Mouse (Mus musculus) limb, embryonic 11.5 days (tissue): ENCODE results near the gene Gal3st3. TPM values are rescaled to one million over a fixed set of nuclear protein-coding genes. Genes with fewer than 3 reads are reported as not detected.

Source experiments
- ATAC-seq: fragments of 200-750 bp; cut with Nextera tagmentation; 2 replicates; pipeline ENCODE4 v1.8.0; 2017; ENCODE audit warnings: low read depth; ENCODE audit not compliant: insufficient number of reproducible peaks, low FRiP score, low TSS enrichment
- DNase-seq: peaks from one replicate; pipeline ENCODE4 v3.0.0-alpha.2; 2015; ENCODE audit warnings: low spot score
- H3K27ac ChIP-seq: fragments of 300-500 bp; sonication (generic); replicated peaks from 2 replicates; pipeline ENCODE4 v1.5.1; 2014; ENCODE audit warnings: low read depth, mild to moderate bottlenecking, low read length
- H3K27me3 ChIP-seq: fragments of 300-500 bp; sonication (generic); 2 replicates; pipeline ENCODE4 v1.6.1; 2014; ENCODE audit warnings: mild to moderate bottlenecking, low read length, mixed read lengths; ENCODE audit not compliant: control insufficient read depth, insufficient read depth
- H3K36me3 ChIP-seq: fragments of 300-500 bp; sonication (generic); 2 replicates; pipeline ENCODE4 v1.6.1; 2014; ENCODE audit warnings: mild to moderate bottlenecking, low read length, moderate library complexity, mixed read lengths; ENCODE audit not compliant: control insufficient read depth, insufficient read depth
- H3K4me1 ChIP-seq: fragments of 300-500 bp; sonication (generic); 2 replicates; pipeline ENCODE4 v1.6.1; 2014; ENCODE audit warnings: low read length, mixed read lengths; ENCODE audit not compliant: control insufficient read depth, insufficient read depth
- H3K4me2 ChIP-seq: fragments of 300-500 bp; sonication (generic); 2 replicates; pipeline ENCODE4 v1.6.1; 2014; ENCODE audit warnings: low read depth, mild to moderate bottlenecking, moderate library complexity; ENCODE audit not compliant: severe bottlenecking
- H3K4me3 ChIP-seq: fragments of 300-500 bp; sonication (generic); 2 replicates; pipeline ENCODE4 v1.5.1; 2014; ENCODE audit warnings: low read depth, low read length
- H3K9ac ChIP-seq: fragments of 300-500 bp; sonication (generic); 2 replicates; pipeline ENCODE4 v1.6.1; 2014; ENCODE audit warnings: mild to moderate bottlenecking, low read length
- H3K9me3 ChIP-seq: fragments of 300-500 bp; sonication (generic); 2 replicates; pipeline ENCODE4 v1.6.1; 2016; ENCODE audit warnings: low read length; ENCODE audit not compliant: control insufficient read depth
- whole genome bisulfite sequencing: fragments of 180-500 bp; shearing (Covaris S2); extraction: QIAGEN DNeasy Blood & Tissue Kit; methylation state at CpG from one replicate; pipeline ENCODE4 v1.1.7; 2014; 5-methylcytosine and 5-hydroxymethylcytosine counted together
- polyA plus RNA-seq: library from polyadenylated mRNA; unstranded; fragments of >200 nt; fragmentation: Nextera tagmentation; extraction: Ambion mirVana; gene quantifications from 2 replicates; pipeline ENCODE4 v1.2.1, GENCODE M21; 2014

Gal3st3 gene
- polyA plus RNA-seq, 1 experiment from 2014 or later, result 8.6 TPM

DNA sequence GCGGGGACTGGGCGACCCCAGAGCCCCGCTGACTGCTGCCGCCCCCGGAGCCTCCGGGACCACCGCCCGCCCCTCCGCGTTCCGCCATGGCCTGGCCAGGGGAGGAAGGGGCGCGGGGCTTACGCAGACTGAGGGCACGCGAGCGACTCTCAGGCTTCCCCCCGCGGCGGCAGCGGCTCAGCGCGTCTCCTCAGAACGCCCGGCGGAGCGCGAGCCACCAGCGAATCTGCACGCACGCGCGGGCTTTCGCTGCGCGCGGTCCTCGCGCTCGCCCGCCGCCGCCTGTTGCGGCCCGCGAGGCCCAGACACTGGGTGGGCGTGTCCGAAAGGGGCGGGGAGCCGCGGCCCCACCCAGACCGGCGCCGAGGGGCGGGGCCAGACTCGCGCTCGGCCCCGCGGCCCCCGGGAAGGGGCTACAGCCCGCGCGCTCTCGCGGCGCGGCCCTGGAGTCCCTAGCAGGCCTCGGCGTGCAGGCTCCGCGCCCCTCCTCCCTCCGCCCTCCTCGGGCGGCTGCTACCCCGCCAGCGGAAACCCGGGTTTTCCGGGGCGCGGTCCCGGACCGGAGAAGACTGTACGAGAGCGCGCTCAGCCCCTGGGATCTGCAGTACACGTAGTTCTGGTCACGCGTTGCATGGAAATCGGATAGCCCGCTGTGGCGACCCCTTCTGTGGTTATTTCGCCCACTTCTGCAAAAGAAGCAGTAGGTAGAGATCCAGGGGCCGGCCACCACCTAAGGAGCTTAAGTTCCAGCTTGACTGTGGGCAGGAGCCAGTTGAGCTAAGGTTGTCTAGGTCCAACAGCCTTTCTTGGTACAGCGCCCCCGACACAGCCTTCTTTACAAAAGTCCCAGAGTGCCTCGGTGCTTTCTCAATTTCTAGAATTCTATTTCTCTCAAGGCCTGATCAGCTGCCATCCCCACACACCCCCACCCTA, 25.1 kb upstream of the Gal3st3 start, which contains the start of gene Pacs1:
Gene Pacs1, minus strand, starts transcription at position 319 of the 933 bp plus-strand sequence.
- Histone ChIP-seq H3K9me3 (no peaks in the 10 kb centered on the region), H3K4me1 (peaks cover 14% of the 10 kb centered on the region), H3K36me3 (peaks cover 17% of the 10 kb centered on the region), H3K27me3 (no peaks in the 10 kb centered on the region), H3K4me3 (peak within 1 kb of the TSS; percentile 85), H3K4me2 (peak within 1 kb of the TSS; percentile 88), H3K9ac (peak within 1 kb of the TSS; percentile 89), H3K27ac (peak within 1 kb of the TSS; percentile 85)
- DNase-seq, result peak; percentile 91
- WGBS, result 1% methylated on average over 68 of the region's 97 CpGs
- peak; percentile 89 for ATAC-seq

DNA sequence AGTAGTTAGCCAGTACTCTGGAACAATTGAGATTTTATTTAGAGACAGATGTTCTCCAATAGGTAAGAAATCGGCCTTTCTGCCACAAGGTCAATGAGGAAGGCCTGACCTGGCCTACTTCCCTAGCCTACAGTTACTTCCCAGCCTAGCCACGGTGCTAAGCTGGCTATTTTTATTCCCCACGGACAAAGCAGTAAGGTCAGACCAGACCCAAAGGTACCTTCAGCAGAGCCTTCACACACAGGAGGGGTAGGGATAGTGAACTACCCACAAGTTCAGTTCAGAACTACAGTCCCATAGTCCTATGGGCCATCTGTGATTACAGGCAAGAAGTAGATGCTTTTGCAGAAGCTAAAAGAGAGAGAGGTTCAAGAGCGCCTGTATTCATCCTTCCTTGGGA, 24.2 kb upstream of the Gal3st3 start:
- Histone ChIP-seq H3K36me3 (peaks cover 18% of the 10 kb centered on the region), H3K4me2 (0 out of 2 replicates have a peak overlapping the region, but pooled peaks have one; percentile 88), H3K9ac (no peak overlapping the region), H3K9me3 (no peaks in the 10 kb centered on the region), H3K27me3 (no peaks in the 10 kb centered on the region), H3K4me3 (no peak overlapping the region), H3K27ac (peak overlapping the region; percentile 85), H3K4me1 (peaks cover 14% of the 10 kb centered on the region)
- DNase-seq (no peak), ATAC-seq (no peak)
- 80% methylated on average over 4 of the region's 4 CpGs for WGBS

DNA sequence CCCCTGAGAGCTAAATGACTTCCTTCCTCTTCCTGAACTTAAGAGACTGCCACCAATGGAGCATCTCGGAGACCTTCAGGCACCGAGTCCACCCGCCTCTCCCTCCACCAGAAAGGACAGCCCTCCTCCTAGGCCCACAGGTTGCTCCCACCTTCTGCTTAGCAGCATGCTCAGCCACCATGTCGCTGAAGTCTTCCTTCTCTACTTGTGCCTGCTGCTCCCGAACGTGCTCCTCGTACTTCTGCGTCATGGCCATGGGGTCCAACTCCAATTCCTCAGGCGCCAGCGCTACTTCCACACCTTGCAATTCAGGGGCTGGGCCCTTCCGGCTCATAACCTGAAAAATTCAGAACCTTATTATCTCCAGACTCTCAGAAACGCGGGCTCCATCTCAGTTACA, 23.5 kb upstream of the Gal3st3 start:
- 89% methylated on average over 13 of the region's 13 CpGs for WGBS
- Histone ChIP-seq H3K4me2 (no peak overlapping the region), H3K4me1 (peaks cover 14% of the 10 kb centered on the region), H3K27me3 (no peaks in the 10 kb centered on the region), H3K9ac (no peak overlapping the region), H3K9me3 (no peaks in the 10 kb centered on the region), H3K4me3 (no peak overlapping the region), H3K36me3 (peaks cover 18% of the 10 kb centered on the region), H3K27ac (no peak overlapping the region)
- no peak for DNase-seq
- no peak for ATAC-seq

DNA sequence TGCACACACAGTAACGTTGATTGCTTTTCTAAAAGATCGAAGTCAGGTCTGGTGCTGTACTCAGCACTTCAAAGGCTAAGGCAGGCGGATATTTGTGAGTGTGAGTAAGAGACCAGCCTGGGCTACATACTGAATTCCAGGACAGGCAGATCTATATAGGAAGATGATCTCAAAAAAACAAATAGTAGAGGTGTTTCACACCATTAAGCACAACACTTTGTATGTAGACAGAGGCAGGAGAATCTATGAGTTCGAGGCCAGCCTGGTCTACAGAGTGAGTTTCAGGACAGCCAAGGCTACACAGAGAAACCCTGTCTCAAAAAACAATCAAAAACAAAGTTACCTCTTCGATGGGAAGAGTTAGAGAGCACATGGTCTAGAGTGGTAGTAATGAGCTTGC, 22.4 kb upstream of the Gal3st3 start:
- no peaks in the 10 kb centered on the region for H3K27me3 ChIP-seq
- DNase-seq (no peak), ATAC-seq (no peak)
- peaks cover 21% of the 10 kb centered on the region for H3K36me3 ChIP-seq
- no peak overlapping the region for H3K9ac ChIP-seq
- no peak overlapping the region for H3K27ac ChIP-seq
- WGBS, result 94% methylated on average over 5 of the region's 5 CpGs
- no peaks in the 10 kb centered on the region for H3K9me3 ChIP-seq
- H3K4me3 ChIP-seq, result no peak overlapping the region
- H3K4me1 ChIP-seq, result peaks cover 14% of the 10 kb centered on the region
- H3K4me2 ChIP-seq, result no peak overlapping the region

DNA sequence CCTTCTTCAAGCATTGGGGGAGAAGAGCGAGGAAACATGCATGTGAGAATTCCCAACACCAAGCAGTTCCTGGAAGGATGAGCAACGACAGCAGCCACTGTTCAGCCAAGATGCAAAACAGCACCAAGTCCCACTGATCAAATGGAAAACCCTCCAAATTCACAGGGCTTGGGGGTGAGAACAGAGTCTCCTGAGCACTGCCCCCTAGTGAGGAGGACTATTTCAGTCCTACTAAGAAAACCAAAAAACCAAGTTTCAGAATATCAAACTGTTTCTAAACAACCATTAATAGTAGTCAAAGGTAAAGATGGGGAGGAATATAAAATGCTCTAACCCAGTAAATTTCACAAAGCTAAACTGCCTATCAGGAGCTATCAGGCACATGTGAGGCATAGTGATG, 21.6 kb upstream of the Gal3st3 start:
- Histone ChIP-seq H3K9me3 (no peaks in the 10 kb centered on the region), H3K4me3 (no peak overlapping the region), H3K27ac (no peak overlapping the region), H3K27me3 (no peaks in the 10 kb centered on the region), H3K36me3 (peaks cover 21% of the 10 kb centered on the region), H3K4me2 (no peak overlapping the region), H3K4me1 (peaks cover 9% of the 10 kb centered on the region), H3K9ac (no peak overlapping the region)
- DNase-seq, result no peak
- ATAC-seq, result no peak
- 96% methylated on average over 2 of the region's 2 CpGs for whole genome bisulfite sequencing

DNA sequence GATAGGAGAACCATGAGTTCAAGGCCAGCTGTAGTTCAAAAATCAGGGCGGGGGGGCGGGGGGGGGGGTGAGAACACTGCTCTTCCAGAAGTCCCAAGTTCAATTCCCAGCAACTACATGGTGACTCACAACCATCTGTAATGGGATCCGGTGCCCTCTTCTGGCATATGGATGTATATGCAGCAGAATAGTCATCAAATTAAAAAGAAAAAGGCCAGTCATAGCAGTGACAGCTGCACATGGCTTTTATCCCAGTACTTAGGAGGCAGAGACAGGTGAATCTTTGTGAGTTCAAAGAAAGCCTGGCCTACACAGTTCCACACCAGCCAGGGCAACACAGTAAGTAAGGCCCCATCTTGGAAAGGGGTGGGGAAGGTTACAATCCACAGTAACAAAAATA, 21.0 kb upstream of the Gal3st3 start:
- DNase-seq, result no peak

DNA sequence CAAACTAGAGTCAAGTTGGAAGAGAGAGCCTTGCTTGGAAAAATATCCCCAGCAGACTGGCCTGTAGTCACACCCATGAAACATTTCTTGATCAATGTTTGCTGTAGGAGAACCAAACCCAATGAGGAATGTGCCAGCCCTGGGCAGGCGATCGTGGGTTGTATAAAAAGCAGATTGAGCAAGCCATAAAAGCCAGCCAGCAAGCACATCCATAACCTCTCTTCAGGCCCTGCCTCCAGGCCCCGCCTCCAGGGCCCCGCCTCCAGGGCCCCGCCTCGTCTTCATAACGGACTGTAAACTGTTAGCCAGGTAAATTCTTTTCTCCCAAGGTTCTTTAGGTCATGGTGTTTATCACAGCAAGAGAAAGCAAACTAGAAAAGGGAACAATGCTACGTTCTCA, 19.8 kb upstream of the Gal3st3 start:
- Histone ChIP-seq H3K27me3 (no peaks in the 10 kb centered on the region), H3K4me3 (no peak overlapping the region), H3K27ac (no peak overlapping the region), H3K36me3 (peaks cover 24% of the 10 kb centered on the region), H3K4me2 (no peak overlapping the region), H3K9ac (no peak overlapping the region), H3K9me3 (no peaks in the 10 kb centered on the region), H3K4me1 (peaks cover 3% of the 10 kb centered on the region; the same call in 1 of the 2 replicates)
- no peak for ATAC-seq
- no peak for DNase-seq
- 81% methylated on average over 8 of the region's 8 CpGs for WGBS

More for the DNA sequence above, 21.0 kb upstream of the Gal3st3 start:
- H3K4me3 ChIP-seq, result no peak overlapping the region
- H3K27me3 ChIP-seq, result no peaks in the 10 kb centered on the region
- H3K36me3 ChIP-seq, result peaks cover 21% of the 10 kb centered on the region
- H3K9ac ChIP-seq, result no peak overlapping the region
- H3K27ac ChIP-seq, result no peak overlapping the region
- no peaks in the 10 kb centered on the region for H3K9me3 ChIP-seq
- H3K4me2 ChIP-seq, result no peak overlapping the region
- 90% methylated on average over 3 of the region's 3 CpGs for WGBS
- peaks cover 3% of the 10 kb centered on the region for H3K4me1 ChIP-seq
- ATAC-seq, result no peak

DNA sequence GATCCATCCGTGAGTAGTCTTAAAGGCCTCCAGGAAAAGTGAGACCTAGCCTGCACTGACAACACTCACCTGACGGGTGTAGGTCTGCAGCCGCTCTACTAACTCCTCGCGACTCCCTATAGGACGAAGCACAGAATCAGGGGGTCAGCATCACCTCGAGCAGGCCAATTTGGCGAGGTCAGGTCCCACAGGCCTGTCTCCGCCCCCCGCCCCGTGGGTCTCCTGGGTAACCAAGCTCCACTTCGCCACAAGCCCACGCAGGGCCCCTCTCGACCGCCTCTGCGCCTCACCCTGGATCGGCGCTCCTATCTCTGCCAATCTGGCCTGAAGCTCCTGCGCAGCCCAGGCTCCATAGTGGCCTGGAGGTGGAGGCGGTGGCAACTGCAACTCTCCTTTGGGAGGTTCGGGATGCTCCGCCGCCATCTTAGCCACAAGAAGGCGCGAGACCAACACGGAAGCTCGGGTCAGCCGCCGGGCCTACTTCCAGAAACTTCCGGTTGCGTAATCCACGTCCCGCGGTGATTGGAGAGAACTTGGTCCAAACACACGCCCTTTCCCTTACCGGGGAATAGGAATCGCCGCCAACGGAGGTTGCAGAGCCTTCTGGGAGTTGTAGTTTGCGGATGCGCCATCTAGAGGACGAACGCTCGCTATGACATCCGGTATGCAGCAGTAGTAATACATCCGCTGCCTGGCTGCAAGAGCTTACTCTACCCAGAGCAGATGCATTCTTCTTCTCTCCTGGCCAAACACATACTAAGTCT, 3.0 kb upstream of the Gal3st3 start, which contains the start of gene Sf3b2:
Gene Sf3b2, minus strand, starts transcription at position 484 of the 764 bp plus-strand sequence.
- peak within 1 kb of the TSS; percentile 79 for H3K27ac ChIP-seq
- peak within 1 kb of the TSS; percentile 76 for H3K4me2 ChIP-seq
- under 1% methylated on average over 46 of the region's 46 CpGs for WGBS
- H3K4me3 ChIP-seq, result peak within 1 kb of the TSS; percentile 91
- H3K27me3 ChIP-seq, result no peaks in the 10 kb centered on the region
- H3K9me3 ChIP-seq, result no peaks in the 10 kb centered on the region
- H3K36me3 ChIP-seq, result peaks cover 9% of the 10 kb centered on the region
- peak within 1 kb of the TSS; percentile 83 for H3K9ac ChIP-seq
- peaks cover 11% of the 10 kb centered on the region for H3K4me1 ChIP-seq
- peak; percentile 91 for ATAC-seq
- peak; percentile 98 for DNase-seq
